Mouse (Mus musculus) gastrocnemius, postnatal 25 days (tissue): ENCODE data around the gene Kalrn. TPM values are rescaled to one million over a fixed set of nuclear protein-coding genes. Genes with fewer than 3 reads are reported as not detected.

Experiments used
- DNase-seq: peaks from one replicate; pipeline ENCODE4 v3.0.0; 2022
- total RNA-seq, 2 experiments: library from RNA; stranded (reverse); gene quantifications; 1 replicate in 1 of 2; 2 replicates in 1 of 2; pipeline ENCODE4 v1.2.3; 2021

Gene Kalrn
- total RNA-seq, 2 experiments from 2014 or later, result 19.1 to 26.3 TPM

DNA sequence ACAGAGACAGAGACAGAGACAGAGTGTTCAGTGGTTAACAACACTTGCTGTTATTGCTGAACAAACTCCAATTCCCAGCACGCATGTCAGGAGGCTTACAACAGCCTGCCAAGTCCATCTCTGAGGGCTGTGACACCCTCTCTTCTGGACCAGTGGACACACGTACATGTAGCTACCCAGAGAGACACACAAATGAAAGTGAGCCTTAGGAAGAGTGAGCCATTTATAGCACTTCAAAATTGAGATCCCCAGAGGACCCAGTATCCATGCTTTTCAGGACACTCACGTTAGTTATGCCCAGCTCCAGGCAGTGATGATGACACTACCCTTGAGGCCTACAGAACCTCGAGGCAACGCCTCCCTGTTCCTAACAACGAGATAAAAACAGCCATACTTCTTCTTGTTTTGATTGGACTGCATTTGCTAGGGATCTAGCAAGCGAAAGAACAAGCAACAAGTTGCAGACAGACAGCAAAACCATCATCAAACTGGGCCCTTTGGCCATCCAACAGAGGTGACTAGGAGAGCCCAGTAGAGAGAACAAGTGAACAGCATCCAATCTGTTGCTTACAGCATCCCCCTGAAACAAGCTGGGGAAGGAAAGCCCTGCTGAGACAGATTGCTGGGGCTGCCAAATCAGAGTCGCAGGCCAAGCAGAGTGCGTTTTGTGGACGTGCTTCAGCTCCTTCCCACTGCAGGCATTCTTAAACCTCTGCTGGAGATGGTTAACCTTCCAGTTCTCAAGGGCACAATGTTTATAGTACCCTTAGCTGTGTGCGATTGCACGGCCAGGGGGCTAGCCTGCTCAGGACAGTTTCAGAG, 634.8 kb downstream of the Kalrn start:
- no peak for DNase-seq

DNA sequence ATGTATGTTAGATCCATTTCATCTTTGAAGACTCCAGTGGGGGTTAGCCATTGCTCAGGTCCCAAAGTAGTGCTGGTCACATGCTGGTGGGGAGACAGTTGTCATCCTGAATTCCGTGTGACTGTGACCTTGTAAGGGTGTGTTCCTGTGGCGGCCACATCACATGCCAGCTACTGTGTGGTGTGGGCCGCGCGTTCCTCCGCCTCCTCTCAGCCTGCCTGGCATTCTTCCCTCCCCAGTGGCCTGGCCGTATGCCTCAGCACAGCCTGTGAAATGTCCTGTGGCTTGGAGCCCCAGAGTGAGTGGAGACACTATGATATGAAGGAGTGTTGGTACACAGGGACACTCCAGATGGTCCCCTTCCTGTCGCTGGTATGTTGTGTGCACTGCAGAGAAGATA, 635.8 kb downstream of the Kalrn start:
- DNase-seq, result peak; percentile 80

- no peak for DNase-seq
These were observed 636.4 kb downstream of the Kalrn start for GRCm38 (mm10) chr16:33936885-33937284.

DNA sequence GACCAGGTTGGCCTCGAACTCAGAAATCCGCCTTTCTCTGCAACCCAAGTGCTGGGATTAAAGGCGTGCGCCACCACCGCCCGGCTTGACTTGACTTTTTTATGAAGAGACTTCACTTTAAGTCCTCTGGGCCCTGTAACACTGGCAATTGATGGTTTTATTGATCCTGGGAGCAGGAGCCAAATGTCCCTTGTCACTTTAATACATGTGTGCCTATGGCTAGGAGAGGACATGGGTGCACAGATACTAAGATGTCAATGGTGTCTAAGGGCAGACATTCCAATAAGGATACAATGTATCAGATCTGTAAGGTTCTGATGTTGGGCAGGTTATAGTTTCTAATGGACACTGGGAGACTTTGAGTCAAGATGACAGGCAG, 637.9 kb downstream of the Kalrn start:
- DNase-seq, result no peak

DNA sequence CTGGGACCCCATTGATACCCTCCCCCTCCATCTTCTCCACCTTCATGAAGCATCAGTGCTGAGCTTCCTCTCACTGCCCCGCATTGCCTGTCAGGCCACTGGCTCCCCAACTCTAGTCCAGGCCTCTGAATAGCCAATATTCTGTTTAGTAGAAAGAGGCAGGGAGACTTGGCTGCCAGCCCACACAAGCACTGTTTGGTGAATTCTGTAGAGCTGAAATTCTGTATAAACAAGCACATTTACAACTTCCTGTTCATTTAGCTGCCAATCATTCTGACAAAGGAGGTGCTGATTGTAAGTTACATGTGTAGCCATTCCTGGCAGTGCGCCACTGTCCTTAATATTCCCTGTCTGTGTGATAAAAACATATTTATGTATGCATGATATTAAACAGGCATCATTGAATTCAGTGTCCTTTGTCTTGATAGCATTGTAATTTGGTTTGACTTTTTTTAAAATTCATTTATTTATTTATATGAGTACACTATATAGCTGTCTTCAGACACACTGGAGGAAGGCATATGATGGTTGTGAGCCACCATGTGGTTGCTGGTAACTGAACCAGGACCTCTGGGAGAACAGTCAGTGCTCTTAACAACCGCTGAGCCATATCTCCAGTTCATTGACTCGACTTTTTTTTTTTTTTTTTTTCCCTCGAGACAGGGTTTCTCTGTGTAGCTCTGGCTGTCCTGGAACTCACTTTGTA, 638.5 kb downstream of the Kalrn start:
- DNase-seq, result no peak

DNA sequence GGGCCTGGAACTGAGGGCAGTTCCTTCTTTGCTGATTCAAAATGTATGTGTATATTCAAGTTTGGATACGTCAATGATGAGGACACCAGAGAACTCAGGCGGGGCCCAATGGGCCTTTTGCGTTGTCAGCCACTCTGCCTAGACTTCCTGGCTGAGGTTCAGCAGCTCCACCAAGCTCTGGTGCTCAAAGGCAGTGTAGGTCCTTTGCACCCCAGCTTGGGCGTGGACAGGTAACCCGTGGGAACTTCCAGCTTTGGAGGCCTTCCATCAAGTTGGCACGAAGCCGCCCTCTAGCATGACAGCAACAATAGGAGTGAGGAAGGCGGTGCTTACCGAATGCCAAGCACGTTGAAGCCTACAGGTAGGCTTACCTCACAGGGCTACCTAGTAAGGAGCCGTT, 639.9 kb downstream of the Kalrn start:
- no peak for DNase-seq

DNA sequence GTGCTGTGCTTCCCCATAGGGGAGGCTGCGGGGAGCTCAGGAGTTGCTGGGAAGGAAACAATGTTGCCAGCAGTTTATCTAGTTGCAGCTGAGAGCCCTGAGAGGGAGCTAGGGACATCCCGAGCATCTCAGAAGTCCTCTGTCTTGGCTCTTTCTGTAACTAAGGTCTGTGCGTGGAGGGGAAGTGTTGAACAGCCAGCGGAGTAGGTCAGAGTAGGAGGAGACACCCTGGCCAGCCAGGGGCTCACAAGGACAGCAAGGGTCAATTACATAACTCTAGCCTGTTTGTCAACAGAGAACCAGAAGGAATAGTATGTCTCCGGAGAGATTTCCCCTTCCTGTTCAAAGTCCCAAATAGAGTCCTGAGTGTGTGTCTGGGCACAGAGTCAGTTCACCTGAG, 641.2 kb downstream of the Kalrn start:
- DNase-seq, result peak; percentile 73

GRCm38 (mm10) chr16:33931682-33932081, 641.6 kb downstream of the Kalrn start:
- no peak for DNase-seq

DNA sequence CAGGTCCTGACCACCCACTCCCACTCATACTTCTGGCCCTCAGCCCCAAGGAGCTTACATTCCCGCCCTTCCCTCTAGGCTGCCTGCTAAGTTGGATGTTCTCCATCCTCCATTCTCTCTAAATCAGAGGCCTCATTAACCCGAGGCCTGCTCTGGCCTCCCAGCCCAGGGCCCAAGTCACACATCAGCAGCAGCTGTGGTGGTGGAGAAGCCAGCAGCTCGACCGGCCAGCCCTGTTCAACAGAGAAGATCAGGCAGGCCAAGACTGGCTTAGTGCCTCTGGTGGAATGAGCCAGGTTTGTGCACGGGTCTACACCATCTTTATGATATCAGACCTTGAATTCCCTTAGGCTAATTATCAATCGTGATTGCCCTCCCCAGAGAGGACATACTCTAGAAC, 642.5 kb downstream of the Kalrn start:
- DNase-seq, result peak; percentile 76

DNA sequence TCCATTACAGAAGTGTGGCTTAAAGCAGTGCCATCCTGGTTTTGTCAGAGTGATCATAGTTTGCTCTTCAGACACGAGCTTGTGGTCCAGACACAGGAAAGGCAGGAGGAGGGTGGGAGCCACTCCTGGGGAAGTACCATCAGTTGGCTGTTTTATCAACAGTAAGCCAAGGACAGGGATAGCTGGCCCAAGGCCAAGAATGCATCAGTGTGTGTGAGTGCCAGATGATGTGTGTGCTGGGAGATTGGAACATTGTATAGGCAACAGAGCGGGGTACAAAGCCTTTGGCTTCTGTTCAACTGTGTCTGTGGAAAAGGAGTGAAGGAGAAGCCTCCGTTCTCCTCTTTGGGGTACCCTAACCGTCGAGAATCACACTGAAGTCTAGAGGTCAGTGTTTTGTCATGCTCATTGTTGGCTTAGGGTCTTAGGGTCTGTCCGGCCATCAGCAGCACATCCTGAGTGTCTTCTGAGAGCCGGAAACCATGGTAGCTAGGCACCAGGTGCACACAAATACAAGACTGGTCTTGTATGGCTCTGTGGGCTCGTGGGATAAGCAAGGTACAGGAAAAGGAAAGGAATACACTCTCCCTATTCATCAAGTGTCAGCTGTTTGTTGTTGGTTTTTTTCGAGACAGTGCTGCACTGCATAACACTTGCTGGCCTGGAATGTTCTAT, 644.4 kb downstream of the Kalrn start:
- no peak for DNase-seq

GRCm38 (mm10) chr16:33927263-33927824, 646.0 kb downstream of the Kalrn start:
- DNase-seq, result no peak

DNA sequence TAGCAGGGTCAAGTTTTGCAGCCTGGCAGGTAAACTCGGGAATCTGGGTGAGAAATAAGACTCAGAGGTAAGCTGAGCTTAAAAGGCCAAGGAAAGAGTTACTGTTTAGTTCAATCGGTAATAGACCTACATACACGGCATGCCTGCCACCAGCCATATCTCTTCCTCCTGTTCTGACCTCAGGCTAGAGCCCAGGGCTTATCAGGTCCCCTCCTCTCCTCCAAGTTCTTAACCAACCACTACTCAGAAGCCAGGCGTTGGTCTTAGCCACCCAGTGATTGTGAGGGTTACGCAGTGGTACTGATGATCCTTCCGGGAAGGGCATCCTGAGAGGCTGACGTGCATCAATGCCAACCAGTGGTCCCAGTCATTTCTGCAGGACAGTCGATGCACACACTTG, 649.6 kb downstream of the Kalrn start:
- DNase-seq, result no peak

DNA sequence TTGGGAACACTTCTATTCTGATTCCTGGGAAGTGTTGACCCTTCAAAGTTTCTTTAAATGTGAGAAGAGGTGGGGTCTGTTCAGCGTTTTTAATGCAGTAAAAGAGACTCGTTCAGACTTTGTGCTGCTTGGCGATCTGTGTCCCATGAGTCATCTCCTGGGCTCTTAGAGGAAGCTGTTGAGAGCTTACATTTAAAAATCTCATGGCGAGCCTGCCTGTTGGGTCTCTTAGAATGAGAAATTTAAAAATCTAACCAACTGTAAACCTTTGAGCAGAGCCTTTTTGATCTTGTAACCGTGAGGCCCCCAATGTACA, 650.4 kb downstream of the Kalrn start:
- no peak for DNase-seq

- no peak for DNase-seq
These were observed 651.0 kb downstream of the Kalrn start for GRCm38 (mm10) chr16:33922111-33923000.

GRCm38 (mm10) chr16:33921514-33921913, 651.8 kb downstream of the Kalrn start:
- no peak for DNase-seq

Other genes with a start within 250 kb of the Kalrn start
- not detected for gene Ropn1, start 76.4 kb upstream of the Kalrn start, total RNA-seq
- 1 to 10 TPM; 1.4 to 1.8 TPM for gene Ccdc14, start 117.1 kb upstream of the Kalrn start, total RNA-seq
- 10 to 100 TPM; 18.8 to 28.6 TPM for gene Mylk, start 171.7 kb upstream of the Kalrn start, total RNA-seq